8 mouse cellular contexts compared by ENCODE assay signal in the genomic region with DNA sequence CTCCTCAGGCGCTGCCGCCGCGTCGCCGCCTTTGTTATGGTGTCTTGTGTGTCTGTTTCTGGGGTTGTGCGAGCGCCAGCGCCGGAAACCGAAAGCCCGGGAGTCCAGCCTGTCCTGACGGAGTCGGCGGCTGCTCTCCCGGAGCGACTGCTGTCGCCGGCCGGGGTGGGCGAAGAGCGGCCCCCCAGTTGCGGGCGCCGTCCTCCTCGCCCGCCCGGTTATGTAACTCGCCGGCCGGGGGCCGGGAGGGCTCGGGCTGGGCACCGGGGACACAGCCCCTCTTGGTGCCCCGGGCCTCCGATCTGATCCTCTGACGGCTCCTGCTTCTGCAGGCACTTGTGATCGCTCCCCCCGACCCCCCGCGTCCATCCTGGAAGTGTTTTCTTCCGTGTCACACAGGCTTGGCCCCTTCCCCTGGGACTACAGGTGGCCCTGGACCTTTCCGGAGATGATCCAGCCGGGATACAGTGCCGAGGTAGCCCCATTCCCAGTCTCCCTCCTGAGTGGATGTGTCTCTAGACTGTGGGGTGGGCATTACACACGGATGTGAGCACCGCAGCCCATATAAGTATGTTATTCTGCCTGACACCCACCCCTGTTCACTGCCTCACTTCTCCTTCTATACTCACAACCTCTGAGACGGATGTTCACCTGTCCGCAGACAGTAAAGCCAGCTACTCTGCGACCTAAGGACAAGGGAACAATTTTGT. TPM values are rescaled to one million over a fixed set of nuclear protein-coding genes. Genes with fewer than 3 reads are reported as not detected.
DNase-seq lines count a peak whose midpoint lies in the region; ATAC-seq and TF ChIP-seq lines count a peak whose summit lies in the region.

No protein-coding gene starts in this region.

- peak overlapping the region; percentile 95 for H3K27ac ChIP-seq in embryonic facial prominence, embryonic 14.5 days (replicated peaks; ENCODE audit: low read depth, low read length)
- H3K27ac ChIP-seq in hindbrain, postnatal 0 days, result peak overlapping the region; percentile 78
- H3K27ac ChIP-seq in lung, postnatal 0 days (ENCODE audit: low read length), result peak overlapping the region; percentile 77

- peak overlapping the region; percentile 98 for H3K4me3 ChIP-seq in embryonic facial prominence, embryonic 14.5 days (ENCODE audit: low read depth, low read length)
- H3K4me3 ChIP-seq in hindbrain, postnatal 0 days (ENCODE audit: low read length), result peak overlapping the region; percentile 98
- H3K4me3 ChIP-seq in lung, postnatal 0 days (ENCODE audit: low read depth, low read length), result peak overlapping the region; percentile 98

- H3K9me3 ChIP-seq in embryonic facial prominence, embryonic 14.5 days (ENCODE audit: control insufficient read depth, low read length), result no peaks in the 10 kb centered on the region
- H3K9me3 ChIP-seq in hindbrain, postnatal 0 days (ENCODE audit: low read length), result no peaks in the 10 kb centered on the region
- H3K9me3 ChIP-seq in lung, postnatal 0 days (ENCODE audit: low read length), result no peaks in the 10 kb centered on the region

- WGBS in embryonic facial prominence, embryonic 14.5 days, result 4% methylated on average over 24 of the region's 50 CpGs
- 3% methylated on average over 50 of the region's 50 CpGs for WGBS in hindbrain, postnatal 0 days
- 2% methylated on average over 43 of the region's 50 CpGs for WGBS in lung, postnatal 0 days

- peaks cover 14% of the 10 kb centered on the region for H3K4me1 ChIP-seq in embryonic facial prominence, embryonic 14.5 days (ENCODE audit: control insufficient read depth, insufficient read depth, low read length)
- peaks cover 10% of the 10 kb centered on the region; the same call in 1 of the 2 replicates for H3K4me1 ChIP-seq in hindbrain, postnatal 0 days (ENCODE audit: insufficient read depth, low read length)
- peaks cover 5% of the 10 kb centered on the region; the same call in 1 of the 2 replicates for H3K4me1 ChIP-seq in lung, postnatal 0 days (ENCODE audit: insufficient read depth, low read depth, low read length)

- peak overlapping the region; percentile 72 for H3K4me2 ChIP-seq in embryonic facial prominence, embryonic 14.5 days (ENCODE audit: low read depth, low read length)
- peak overlapping the region; percentile 97 for H3K4me2 ChIP-seq in hindbrain, postnatal 0 days (ENCODE audit: low read depth, low read length)
- peak overlapping the region; percentile 94 for H3K4me2 ChIP-seq in lung, postnatal 0 days (replicated peaks; ENCODE audit: low read depth, low read length)

- peak; percentile 66 for ATAC-seq in embryonic facial prominence, embryonic 14.5 days (ENCODE audit: low read depth)
- peak; percentile 46 for ATAC-seq in hindbrain, postnatal 0 days
- ATAC-seq in lung, postnatal 0 days, result peak; percentile 60

- H3K9ac ChIP-seq in embryonic facial prominence, embryonic 14.5 days (ENCODE audit: low read depth, low read length), result peak overlapping the region; percentile 99
- peak overlapping the region; percentile 87 for H3K9ac ChIP-seq in hindbrain, postnatal 0 days (replicated peaks; ENCODE audit: low read length)
- peak overlapping the region; percentile 82 for H3K9ac ChIP-seq in lung, postnatal 0 days (replicated peaks; ENCODE audit: low read depth)

- peak; percentile 6 for DNase-seq in kidney, adult 11 months
- no peak for DNase-seq in kidney, adult 8-10 months
- peak; percentile 52 for DNase-seq in MN1 (ENCODE audit: low spot score)
- peak; percentile 34 for DNase-seq in embryonic facial prominence, embryonic 14.5 days (ENCODE audit: low spot score)
- DNase-seq in hindbrain, postnatal 0 days (ENCODE audit: low spot score), result peak; percentile 40
- no peak for DNase-seq in lung, postnatal 0 days (ENCODE audit: low spot score)
- DNase-seq in splenic B cell, adult 2 months (ENCODE audit: low read depth, low spot score), result peak; percentile 43
- DNase-seq in spleen, adult 18-20 months, result no peak

- H3K27me3 ChIP-seq in embryonic facial prominence, embryonic 14.5 days (replicated peaks; ENCODE audit: control insufficient read depth, insufficient read depth, low read length), result no peaks in the 10 kb centered on the region
- no peaks in the 10 kb centered on the region for H3K27me3 ChIP-seq in hindbrain, postnatal 0 days (ENCODE audit: insufficient read depth, low read length)
- no peaks in the 10 kb centered on the region for H3K27me3 ChIP-seq in lung, postnatal 0 days (replicated peaks; ENCODE audit: insufficient read depth, low read length)
- H3K27me3 ChIP-seq in splenic B cell, adult 2 months (ENCODE audit: control insufficient read depth, insufficient read depth, low read length, poor library complexity, severe bottlenecking), result no peaks in the 10 kb centered on the region

- no peaks in the 10 kb centered on the region for H3K36me3 ChIP-seq in embryonic facial prominence, embryonic 14.5 days (ENCODE audit: control insufficient read depth, insufficient read depth, low read length)
- H3K36me3 ChIP-seq in hindbrain, postnatal 0 days (ENCODE audit: insufficient read depth, low read length), result no peaks in the 10 kb centered on the region
- H3K36me3 ChIP-seq in lung, postnatal 0 days (ENCODE audit: insufficient read depth, low read length), result no peaks in the 10 kb centered on the region
- H3K36me3 ChIP-seq in splenic B cell, adult 2 months (ENCODE audit: control insufficient read depth, insufficient read depth, low read length, poor library complexity, severe bottlenecking), result no peaks in the 10 kb centered on the region; the same call in 1 of the 2 replicates

- no peak for TF ChIP-seq EP300 in lung, postnatal 0 days (IDR thresholded peaks at IDR 0.05)

- TF ChIP-seq CTCF in hindbrain, postnatal 0 days (IDR thresholded peaks at IDR 0.05; ENCODE audit: low read depth), result no peak
- no peak for TF ChIP-seq CTCF in lung, postnatal 0 days (IDR thresholded peaks at IDR 0.05)

RNA-seq across cellular contexts. Expression of gene Lin9, which starts 0.7 kb away (rescaled TPM):
- 13.6 and 14.0 TPM in 2 replicates for polyA plus RNA-seq in embryonic facial prominence, embryonic 14.5 days (2014; fragmentation: Nextera tagmentation; extraction: Ambion mirVana)
- total RNA-seq in hindbrain, postnatal 0 days (2014; rRNA removed), result 7.3 and 11.8 TPM in 2 replicates
- 4.4 and 5.1 TPM in 2 replicates for polyA plus RNA-seq in hindbrain, postnatal 0 days (2015; fragmentation: Nextera tagmentation; extraction: Ambion mirVana)
- 5.6 TPM in 2 replicates for polyA plus RNA-seq in lung, postnatal 0 days (2015; fragmentation: Nextera tagmentation; extraction: Ambion mirVana)

RNA-seq across cellular contexts. Expression of gene Mixl1, which starts 55.2 kb away (rescaled TPM):
- 0.09 and 0.14 TPM in 2 replicates for polyA plus RNA-seq in embryonic facial prominence, embryonic 14.5 days (2014; fragmentation: Nextera tagmentation; extraction: Ambion mirVana)
- total RNA-seq in hindbrain, postnatal 0 days (2014; rRNA removed), result not detected in 2 replicates
- not detected in 2 replicates for polyA plus RNA-seq in hindbrain, postnatal 0 days (2015; fragmentation: Nextera tagmentation; extraction: Ambion mirVana)
- not detected in 2 replicates for polyA plus RNA-seq in lung, postnatal 0 days (2015; fragmentation: Nextera tagmentation; extraction: Ambion mirVana)

Comparison
In these comparisons a context has a peak if more than half of its experiments do, and no peak if none do; other contexts are left out.
1. DNase-seq: peak in kidney, adult 11 months (single experiment), MN1 (single experiment), embryonic facial prominence, embryonic 14.5 days (single experiment), hindbrain, postnatal 0 days (single experiment) and splenic B cell, adult 2 months (single experiment); none in kidney, adult 8-10 months (0 of 2), lung, postnatal 0 days (single experiment) and spleen, adult 18-20 months (0 of 2).
2. Peak in every context shown above with its lines, with median percentiles within 50 percentile points of each other: ATAC-seq, H3K27ac ChIP-seq, H3K4me2 ChIP-seq, H3K4me3 ChIP-seq and H3K9ac ChIP-seq.